Mouse (Mus musculus): ENCODE measurements at regions not wholly inside any gene's neighbourhood (a gene's known extent, or its start where the extent isn't known, plus 50 kb on each side); places are given as distances from the start of the nearest gene placed in this dataset.

DNA sequence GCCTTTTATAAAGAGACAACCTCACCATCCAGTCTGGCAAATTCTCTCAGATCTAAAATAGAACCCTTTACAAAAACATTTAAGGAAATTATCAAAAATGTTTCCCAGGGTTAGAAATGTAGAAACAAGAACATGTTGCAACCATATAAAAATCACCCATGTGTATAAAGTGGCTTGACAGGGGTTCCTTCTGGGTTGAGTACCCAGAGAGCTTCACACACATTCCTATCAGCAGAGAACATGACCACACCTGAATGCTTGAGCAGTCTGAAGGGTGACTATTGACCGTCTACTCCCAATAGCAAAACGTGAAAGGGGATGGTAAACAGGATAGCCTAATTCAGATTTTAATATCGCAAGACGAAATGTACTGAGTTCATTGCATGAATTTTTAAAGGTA is 57.8 kb upstream of the Zfand5 start:
- no peak for DNase-seq (ENCODE audit: low spot score in 2 of 2)

DNA sequence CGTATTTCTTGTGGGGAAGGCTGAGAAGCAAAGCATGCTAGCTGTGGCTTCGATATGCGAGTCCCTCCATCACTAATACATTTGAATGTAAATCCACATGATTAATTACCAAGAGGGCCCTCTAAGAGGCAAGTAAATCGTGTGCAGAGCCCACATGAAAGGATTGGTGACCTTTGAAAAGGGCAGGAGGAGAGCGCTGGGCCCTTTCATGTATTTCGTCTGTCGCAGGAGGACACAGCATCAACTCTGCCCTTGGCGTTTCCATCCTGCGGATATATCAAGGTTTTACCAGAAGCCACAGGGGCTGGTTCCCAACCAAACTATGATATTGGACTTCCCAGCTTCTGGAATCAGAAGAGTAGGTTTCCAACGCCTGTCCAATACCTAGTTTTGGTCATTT is 78.6 kb upstream of the Zfand5 start:
- no peak for DNase-seq (ENCODE audit: low spot score in 2 of 2)

DNA sequence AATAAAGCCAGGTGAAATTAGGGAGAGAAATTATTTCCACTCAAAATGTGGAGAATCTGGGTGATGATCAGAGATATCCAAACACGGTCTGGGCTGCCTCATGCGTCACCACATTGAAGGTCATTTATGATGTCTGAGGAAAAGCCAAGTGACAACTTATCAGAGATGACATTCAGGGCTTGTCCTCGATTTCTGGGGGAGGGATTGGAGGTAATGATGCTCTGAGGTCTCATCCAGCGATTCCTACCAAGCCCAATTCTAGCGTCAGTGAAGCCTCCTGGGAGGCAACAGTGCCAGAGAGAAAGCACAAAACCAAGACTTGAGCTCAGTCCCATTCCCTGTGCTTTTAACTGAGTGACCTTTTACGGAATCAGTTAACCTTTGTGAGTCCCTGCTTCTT is 79.5 kb upstream of the Zfand5 start:
- DNase-seq (ENCODE audit: low spot score in 2 of 2) = peak in 1 of 2 experiments; percentile 24

DNA sequence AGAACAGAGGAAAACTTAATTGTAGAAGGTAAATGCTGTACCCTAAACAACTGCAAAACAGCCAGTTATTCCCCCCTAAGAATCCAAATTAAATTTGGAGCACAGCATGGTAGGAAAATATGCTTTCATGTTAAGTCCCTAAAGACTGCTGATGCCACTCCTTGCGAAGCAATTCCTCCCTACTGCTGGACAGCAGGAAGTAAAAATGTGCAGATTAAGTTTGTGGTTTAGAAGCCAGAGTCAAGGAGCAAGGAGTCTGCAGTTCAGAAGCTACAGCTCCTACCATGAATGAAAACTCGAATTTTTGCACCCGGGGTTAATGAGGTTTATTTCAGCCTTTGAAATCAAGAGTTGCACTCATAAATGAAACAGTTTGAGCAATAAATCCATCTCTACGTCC is 82.9 kb upstream of the Zfand5 start:
- no peak for DNase-seq (ENCODE audit: low spot score in 2 of 2)

DNA sequence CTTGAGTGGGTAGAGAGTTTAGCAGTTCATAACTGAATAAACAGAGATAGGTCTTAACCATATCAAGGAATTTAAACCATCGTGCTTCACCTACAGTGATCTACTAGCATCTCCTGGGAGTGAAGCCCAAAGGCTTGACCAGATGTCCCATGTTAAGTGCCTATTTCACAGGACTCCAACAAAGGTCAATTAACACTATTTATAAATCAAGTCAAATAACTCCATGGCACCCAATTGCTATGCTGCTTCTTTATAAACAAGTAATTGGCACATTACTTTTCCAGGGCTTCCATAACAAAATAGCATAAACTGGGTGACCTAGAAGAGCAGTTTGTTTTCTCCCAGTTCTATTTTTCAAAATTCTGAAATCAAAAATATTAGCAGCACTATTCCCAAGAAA is 85.4 kb upstream of the Zfand5 start:
- no peak for DNase-seq (ENCODE audit: low spot score in 2 of 2)

DNA sequence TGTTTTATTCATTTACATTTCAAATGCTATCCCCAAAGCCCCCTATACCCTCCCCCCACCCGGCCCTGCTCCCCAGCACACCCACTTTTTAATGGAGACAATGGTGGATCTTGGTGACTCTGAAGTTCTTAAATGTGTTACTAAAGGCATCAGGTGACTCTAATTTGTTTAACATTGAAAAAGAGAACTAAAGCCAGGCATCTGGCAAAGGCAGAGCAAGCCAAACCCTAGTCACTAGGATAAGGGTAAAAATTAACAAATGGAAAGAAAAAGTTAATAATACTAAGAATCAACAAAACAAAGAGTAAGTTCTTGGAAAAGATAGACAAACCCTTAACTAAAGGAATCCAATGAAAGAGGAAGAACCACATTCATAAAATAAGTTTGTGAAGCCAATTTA is 86.1 kb upstream of the Zfand5 start:
- DNase-seq (ENCODE audit: low spot score in 2 of 2) = no peak

DNA sequence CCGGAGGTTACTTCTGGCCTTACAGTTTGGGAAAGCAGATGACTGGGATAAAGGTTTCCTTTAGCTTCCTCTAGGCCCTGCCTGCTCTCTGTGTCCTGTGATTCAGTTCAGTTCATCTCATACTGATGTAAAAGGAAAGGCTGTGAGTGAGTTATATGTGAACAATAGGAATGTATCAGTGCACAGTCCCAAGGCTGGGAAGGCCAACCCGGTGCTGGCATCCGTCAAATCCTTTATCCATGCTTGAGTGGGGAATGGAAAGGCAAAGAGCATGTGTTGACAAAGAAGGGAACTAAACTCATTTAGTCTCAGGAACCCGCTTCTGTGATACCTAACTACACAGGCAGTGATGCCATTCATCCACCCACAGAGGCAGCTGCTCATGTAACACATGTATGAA is 89.0 kb upstream of the Zfand5 start:
- DNase-seq (ENCODE audit: low spot score in 2 of 2) = no peak

DNA sequence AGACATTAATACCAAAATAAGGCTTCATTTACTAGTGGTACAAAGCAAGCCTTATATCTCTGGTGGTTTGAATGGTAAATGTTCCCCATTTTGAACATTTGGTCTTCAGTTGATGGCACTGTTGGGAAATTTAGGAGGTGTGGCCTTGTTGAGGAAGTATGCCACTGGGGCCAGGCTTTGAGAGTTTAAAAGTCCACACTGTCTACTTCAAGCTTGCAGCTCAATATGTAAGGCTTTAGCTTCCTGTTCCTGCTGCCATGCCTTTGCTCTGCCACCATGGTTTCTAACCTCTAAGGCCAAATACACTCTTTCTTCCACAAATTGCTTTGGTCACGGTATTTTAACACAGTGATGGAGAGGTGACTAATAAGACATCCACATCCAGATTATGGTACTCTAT is 92.2 kb upstream of the Zfand5 start:
- no peak for DNase-seq (ENCODE audit: low spot score in 2 of 2)

DNA sequence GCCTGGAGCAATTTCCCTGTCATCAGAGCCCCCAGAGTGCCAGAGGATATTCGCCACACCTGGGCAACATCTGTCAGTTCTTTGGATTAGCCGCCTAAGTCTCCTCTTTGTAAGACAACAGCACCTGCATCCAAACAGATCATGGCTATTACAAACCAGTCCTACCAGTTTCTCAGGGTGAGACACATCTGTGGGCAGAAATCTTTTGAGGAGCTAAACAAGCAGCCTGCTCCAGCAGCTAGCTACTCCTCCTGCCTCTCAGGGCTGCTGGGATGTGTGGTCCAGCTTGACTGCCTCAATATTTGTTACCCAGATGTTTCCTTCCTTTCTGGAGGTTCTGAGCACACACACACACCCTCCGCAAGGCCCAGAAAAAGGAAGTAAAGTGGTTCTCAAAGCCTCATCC is 96.6 kb upstream of the Zfand5 start:
- no peak for DNase-seq (ENCODE audit: low spot score in 2 of 2)

DNA sequence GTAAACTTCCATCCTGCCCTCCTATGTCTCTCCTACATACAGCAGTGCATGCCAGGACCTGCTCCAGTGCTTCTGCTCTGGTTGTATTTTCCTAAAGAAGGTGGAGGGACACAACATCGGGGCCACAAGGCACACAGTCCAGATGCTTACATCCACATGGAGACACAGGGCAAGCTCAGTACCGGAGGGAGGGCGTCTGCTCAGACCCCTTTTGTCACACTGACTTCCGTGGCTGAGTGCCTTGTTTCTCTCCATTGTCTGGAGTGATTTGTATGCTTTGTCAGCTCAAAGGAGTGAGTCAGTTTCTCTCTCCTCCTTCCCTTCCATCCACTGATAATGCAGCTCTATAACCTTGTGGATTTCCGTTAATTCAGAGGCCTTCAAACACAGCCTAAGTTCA is 97.4 kb upstream of the Zfand5 start:
- no peak for DNase-seq (ENCODE audit: low spot score in 2 of 2)

DNA sequence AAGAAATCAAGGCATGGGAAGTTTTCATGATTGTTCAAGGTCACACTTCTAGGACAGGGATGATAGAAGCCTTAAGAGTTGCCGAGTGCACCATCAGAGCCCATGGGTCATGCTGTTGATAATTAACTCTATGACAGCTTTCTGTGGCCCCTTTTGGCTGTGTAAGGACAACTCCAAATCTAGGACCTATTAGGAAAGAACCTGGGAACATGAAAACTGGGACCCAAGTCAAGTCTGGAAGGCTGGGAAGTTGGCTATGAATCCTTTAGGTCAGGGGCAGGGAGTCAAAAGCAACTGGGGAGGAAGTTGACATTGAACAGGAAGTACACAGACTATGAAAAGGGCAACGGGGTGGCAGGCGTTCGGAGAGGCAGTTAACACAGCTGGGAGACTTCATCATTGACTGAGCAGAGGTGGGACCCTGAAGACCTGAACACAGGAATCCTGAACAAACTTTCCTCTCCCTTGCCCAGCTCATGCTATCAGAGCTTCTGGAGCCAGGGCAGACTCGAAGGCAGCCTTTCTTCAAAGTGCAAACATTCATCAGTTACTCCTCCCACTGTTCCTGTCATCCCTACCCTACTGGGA is 98.1 kb upstream of the Zfand5 start:
- DNase-seq (ENCODE audit: low spot score in 2 of 2) = peak in 1 of 2 experiments; percentile 33

DNA sequence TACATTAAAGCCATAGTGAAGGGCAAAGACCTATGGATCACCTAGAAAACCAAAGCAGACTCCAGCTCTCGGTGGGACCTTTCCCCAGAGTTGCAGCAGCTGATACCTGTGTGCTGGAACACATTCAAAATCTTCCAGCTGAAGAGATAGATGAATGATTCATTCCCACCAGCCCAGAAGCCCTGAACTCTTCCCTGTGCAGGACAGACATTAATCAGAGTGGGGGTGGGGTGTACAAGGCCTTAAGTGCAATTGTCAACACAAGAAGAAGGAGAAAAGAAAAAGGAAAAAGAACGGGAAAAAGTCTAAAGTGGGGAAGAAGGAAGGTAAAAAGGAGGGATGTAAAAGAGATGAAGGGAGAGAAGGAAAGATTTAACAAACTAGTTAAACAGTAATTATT is 100.9 kb upstream of the Zfand5 start:
- peak in 1 of 2 experiments; percentile 33 for DNase-seq (ENCODE audit: low spot score in 2 of 2)

DNA sequence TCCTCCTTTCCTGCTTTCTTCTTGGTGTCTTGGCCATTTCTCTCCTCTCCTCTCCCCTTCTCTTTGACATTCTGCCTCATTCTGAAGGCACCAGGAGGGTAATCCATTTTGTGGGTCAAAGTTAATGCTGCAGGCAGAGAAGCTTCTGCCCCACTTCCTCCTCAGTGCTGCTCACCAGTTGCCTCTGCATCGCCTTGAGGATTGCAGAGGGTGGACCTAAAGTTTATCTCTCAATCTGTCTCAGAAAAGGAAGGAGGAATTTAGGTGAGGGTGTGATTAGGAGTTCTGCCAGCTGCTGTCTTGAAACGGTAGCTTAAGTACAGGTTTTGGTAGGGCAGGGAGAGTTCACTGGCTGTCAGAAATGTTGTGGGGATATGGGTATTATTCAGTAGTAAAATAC is 101.3 kb upstream of the Zfand5 start:
- no peak for DNase-seq (ENCODE audit: low spot score in 2 of 2)

DNA sequence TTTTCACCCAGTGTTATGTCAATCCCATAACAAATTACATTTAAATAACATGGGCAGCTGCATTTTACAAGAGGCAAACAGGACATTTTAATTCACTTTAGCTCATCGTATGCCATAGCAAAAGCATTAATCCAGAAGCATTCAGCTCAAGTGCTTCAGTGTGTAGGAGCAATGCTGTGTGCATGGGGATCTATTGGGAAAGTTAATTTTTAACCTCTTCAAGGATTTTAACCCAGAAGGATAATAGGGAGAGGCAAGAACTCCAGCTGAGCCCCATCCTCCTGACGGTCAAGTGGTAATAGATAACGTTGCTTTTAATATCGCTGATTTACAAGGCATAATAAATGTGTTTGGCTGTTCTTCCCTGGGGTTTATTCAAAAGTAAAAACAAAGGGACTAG is 105.1 kb upstream of the Zfand5 start:
- no peak for DNase-seq (ENCODE audit: low spot score in 2 of 2)

DNA sequence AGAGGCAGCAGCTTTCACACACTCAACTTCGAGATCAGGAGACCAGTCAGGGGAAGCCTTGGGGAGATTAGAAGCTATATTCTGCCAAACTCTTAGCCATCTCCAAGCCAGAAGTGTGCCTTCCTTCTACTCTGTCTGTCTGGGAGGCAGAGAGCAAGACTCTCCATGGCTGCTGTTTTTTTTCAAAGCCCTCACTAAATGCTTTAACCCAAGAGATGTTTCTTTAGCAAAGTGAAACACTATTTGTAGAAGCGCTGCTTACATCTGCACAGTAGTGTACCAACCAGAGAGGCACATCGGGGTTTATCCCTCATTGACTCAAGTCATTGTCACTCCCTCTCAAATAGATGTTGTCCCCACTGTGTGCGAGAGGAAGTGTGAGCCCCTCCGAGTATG is 105.6 kb upstream of the Zfand5 start:
- no peak for DNase-seq (ENCODE audit: low spot score in 2 of 2)

DNA sequence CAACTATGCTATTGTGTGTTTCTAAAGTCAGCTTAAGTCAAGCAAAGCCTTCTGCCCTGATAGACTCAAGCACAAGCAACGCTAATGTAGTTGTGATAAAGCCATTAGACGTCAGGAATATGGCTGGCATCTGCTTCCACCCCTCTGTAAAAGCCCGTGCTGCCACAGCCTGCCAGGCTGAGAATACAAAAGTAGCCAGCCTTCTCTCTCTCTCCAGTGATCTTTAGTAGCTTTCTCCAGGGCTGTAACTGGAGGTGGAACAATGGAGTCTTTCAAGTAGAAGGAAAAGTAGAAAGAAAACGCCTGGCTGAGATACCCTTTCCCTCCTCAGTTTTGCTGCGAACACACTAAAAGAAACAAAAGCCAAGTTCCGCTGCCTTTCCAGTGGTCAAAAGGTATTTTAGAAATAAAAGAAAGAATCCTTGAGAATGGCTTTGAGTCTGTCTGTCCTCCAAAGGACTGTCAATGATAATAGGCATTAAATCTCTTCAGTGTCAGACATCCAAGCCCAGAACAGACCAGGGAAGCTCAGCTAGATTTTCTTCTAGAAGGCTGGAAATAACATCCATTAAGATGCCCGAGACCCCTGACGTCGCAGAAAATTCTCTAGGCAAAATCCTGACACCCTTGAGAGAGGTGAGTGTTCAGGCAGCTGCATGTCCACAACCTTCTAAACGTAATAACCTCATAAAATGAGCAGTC is 106.2 kb upstream of the Zfand5 start:
- DNase-seq (ENCODE audit: low spot score in 2 of 2) = peak in 1 of 2 experiments; percentile 34

DNA sequence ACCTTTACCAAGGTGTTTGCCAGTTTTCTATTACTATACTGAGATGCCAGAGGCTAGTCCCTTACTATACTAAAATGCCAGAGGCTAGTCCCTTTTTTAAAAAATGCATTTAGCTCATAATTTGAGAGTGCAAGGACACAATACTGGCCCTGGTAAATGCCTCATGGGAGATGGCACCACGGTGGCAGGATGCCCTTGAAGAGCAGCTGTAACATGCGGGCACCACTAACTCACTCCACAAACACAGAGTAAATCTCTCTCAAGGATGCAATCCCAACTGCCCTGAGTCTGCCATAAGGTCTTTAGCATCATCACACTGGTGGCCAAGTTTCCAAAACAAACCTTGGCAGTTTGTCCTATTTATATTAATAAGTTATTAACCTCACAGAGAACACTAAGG is 108.1 kb upstream of the Zfand5 start:
- no peak for DNase-seq (ENCODE audit: low spot score in 2 of 2)

DNA sequence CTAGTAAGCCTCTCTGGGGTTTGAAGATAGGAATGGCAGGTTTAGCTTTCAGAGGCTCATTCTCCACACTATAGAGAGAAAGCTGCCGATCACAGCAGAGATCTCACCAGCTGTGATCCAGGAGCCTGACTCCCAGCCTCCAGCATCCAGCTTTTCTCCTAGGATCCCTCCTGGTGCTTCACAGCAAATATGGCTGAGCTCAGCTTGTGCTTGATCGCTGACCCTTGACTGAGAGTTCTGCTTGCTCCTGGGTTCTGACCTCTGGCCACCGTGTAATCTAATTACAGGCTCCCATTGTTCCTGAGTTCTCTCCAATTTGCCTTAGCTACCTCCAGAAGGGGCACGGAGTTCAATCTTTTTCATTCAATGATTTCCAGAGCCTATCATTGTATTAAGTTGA is 111.1 kb upstream of the Zfand5 start:
- no peak for DNase-seq (ENCODE audit: low spot score in 2 of 2)

DNA sequence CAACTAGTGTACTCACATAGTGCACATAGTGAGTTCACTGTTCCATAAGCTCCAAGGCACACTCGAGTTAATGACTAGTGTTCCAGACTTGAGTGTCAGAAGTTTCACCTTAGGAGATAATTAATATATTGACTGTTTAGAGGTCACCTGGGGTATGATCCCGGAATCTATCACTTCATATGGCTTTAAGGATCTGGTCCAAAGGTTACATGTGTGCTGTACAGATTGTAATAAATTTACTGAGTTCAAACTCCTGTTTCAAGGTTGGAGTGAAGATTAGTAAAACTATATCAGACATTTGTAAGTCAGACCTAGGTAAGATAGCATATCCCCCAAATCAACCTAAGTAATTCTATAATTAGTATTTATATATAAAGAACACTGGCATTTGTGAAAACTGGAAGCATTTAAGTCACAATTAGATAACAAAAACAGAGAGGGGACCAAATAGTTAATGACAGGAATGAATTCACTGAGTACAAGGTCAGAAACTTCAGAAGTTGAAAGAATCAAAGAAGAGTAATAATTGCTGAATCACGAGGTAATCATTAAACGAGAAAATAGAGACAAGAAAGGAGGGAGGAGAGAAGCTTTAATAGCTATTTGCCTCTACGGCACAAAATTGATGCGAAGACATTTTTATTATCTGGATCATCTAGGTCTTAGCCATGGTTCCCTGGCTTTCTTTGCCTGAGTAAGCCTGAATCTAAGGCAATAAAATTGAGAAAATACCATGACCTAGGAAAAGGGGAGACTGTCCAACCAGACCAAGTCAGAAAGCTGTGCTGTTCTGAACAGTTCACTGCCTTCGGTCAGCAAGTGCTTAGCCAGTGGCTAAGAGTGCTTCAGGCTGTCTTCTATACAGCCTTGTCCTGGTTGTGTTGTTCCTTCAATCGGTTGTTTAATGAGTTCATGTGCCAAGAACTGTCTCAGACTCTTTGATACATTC is 112.6 kb upstream of the Zfand5 start:
- no peak for DNase-seq (ENCODE audit: low spot score in 2 of 2)

DNA sequence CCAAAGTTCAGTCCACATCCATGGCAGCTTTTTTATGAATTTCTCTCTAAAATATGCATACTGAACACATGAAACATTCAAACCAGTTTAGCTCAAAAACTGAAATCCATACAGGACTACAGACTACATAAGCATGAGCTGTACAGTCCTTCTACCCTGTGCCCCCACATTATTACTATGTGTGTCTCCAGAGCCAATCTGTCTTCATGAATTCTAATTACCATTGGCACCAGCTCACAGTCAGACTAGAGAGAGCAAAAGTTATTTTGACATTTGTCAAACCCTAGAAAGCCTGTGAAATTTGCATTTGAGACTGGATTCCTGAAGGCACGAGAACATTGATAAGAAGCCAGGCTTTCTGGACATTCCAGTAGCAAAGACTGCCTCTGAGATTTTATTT is 117.9 kb upstream of the Zfand5 start:
- DNase-seq (ENCODE audit: low spot score in 2 of 2) = no peak

DNA sequence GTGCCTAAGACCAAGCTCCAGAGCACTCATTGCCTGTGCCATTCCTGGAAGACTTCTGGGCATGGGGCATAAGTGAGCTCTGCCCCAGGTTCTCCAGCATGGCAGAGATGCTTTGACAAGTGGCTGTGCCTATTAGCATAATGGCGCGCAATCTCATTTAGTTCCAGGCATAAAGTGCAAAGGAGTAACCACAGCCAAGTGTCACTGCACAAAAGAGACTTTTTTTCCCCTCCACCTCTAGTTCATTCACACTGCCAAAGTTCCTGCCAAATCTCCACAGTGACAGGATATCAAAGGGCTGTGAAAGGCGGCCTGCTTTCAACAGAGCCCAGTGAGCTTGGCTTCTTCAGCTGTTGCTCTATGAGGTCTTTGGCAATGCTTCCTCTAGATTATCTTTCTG is 120.1 kb upstream of the Zfand5 start:
- DNase-seq (ENCODE audit: low spot score in 2 of 2) = no peak

DNA sequence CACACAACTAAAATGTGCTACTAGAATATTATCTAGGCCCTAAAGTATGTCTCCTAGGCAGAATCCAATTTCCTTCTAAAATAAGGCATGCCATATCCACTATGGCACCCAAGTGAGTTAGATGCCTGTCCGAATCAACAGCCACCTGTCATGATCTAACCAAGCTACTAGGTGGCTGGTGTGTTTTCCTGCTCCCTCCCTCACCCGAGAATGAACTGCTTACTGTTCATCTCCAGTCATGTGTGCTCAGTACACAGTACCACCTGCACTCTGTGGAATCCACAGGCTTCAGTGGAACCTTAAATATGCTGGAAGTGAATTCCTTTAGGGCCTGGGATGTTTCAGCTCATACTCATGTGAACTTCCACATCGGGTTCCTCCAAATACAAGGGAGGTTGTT is 121.2 kb upstream of the Zfand5 start:
- no peak for DNase-seq (ENCODE audit: low spot score in 2 of 2)

Measured in adrenal gland, adult 18-20 months (tissue).